Mouse (Mus musculus) forebrain, postnatal 0 days (tissue): ENCODE results near the gene Tent4b. TPM values are rescaled to one million over a fixed set of nuclear protein-coding genes. Genes with fewer than 3 reads are reported as not detected.
"Not testable (repeated sequence)": the region's sequence is repeated elsewhere in the genome, so short reads cannot be mapped to it uniquely, and the experiment has no call there.

Experiments used
- ATAC-seq: fragments of 200-750 bp; cut with Nextera tagmentation; 2 replicates; pipeline ENCODE4 v1.8.0; 2017; ENCODE audit warnings: mild to moderate bottlenecking, moderate library complexity
- DNase-seq: peaks from one replicate; pipeline ENCODE4 v3.0.0-alpha.2; 2015
- H3K27ac ChIP-seq: fragments of 300-500 bp; sonication (generic); 2 replicates; pipeline ENCODE4 v1.5.1; 2014; ENCODE audit warnings: low read depth, mild to moderate bottlenecking, antibody characterized with exemption, low read length, moderate library complexity, mixed read lengths
- H3K27me3 ChIP-seq: fragments of 300-500 bp; sonication (generic); 2 replicates; pipeline ENCODE4 v1.6.1; 2014; ENCODE audit warnings: mild to moderate bottlenecking, low read length, mixed read lengths; ENCODE audit not compliant: insufficient read depth
- H3K36me3 ChIP-seq: fragments of 300-500 bp; sonication (generic); 2 replicates; pipeline ENCODE4 v1.6.1; 2014; ENCODE audit warnings: mild to moderate bottlenecking, moderate library complexity; ENCODE audit not compliant: insufficient read depth
- H3K4me1 ChIP-seq: fragments of 300-500 bp; sonication (generic); 2 replicates; pipeline ENCODE4 v1.6.1; 2014; ENCODE audit warnings: antibody characterized with exemption; ENCODE audit not compliant: insufficient read depth
- H3K4me2 ChIP-seq: fragments of 300-500 bp; sonication (generic); 2 replicates; pipeline ENCODE4 v1.6.1; 2014; ENCODE audit warnings: low read depth, mild to moderate bottlenecking, moderate library complexity
- H3K4me3 ChIP-seq: fragments of 300-500 bp; sonication (generic); 2 replicates; pipeline ENCODE4 v1.5.1; 2014; ENCODE audit warnings: low read depth, low read length, mixed read lengths
- H3K9ac ChIP-seq: fragments of 300-500 bp; sonication (generic); 2 replicates; pipeline ENCODE4 v1.6.1; 2014; ENCODE audit warnings: mild to moderate bottlenecking
- H3K9me3 ChIP-seq: fragments of 300-500 bp; sonication (generic); 2 replicates; pipeline ENCODE4 v1.6.1; 2016; ENCODE audit warnings: low read length
- CTCF ChIP-seq: sonication (generic); IDR thresholded peaks from 2 replicates; pipeline ENCODE4 v1.5.1; 2016; ENCODE audit warnings: antibody characterized with exemption, control low read depth, low read depth
- WGBS: fragments of 180-500 bp; shearing (Covaris S2); extraction: QIAGEN DNeasy Blood & Tissue Kit; methylation state at CpG from one replicate; pipeline ENCODE4 v1.1.7; 2014; 5-methylcytosine and 5-hydroxymethylcytosine counted together
- polyA plus RNA-seq: library from polyadenylated mRNA; unstranded; fragments of >200 nt; fragmentation: Nextera tagmentation; extraction: Ambion mirVana; gene quantifications from 2 replicates; pipeline ENCODE4 v1.2.1, GENCODE M21; 2015
- total RNA-seq: library from RNA; depleted of rRNA; stranded (reverse); fragments of >200 nt; gene quantifications from 2 replicates; pipeline ENCODE4 v1.2.3, GENCODE M21; 2014

Tent4b gene
- total and polyA plus RNA-seq, 2 experiments from 2014 or later, result 6.8 to 36.7 TPM

- no peaks in the 10 kb centered on the region for H3K27me3 ChIP-seq
- H3K4me2 ChIP-seq, result no peak overlapping the region
- H3K4me1 ChIP-seq, result peaks cover 8% of the 10 kb centered on the region; the same call in 1 of the 2 replicates
- H3K4me3 ChIP-seq, result no peak overlapping the region
- no peaks in the 10 kb centered on the region for H3K36me3 ChIP-seq
- no peak for TF ChIP-seq CTCF
- DNase-seq, result no peak
- no peak overlapping the region for H3K27ac ChIP-seq
- WGBS, result 44% methylated on average over 9 of the region's 9 CpGs
- no peak overlapping the region for H3K9ac ChIP-seq
- no peaks in the 10 kb centered on the region for H3K9me3 ChIP-seq
- no peak for ATAC-seq
Measured at GRCm38 (mm10) chr8:88206016-88206415, 7.0 kb downstream of the Tent4b start.

GRCm38 (mm10) chr8:88207121-88207821 is 8.3 kb downstream of the Tent4b start:
- ATAC-seq (no peak), DNase-seq (no peak)
- WGBS, result 67% methylated on average over 7 of the region's 7 CpGs
- H3K27ac ChIP-seq, result no peak overlapping the region
- no peak overlapping the region for H3K9ac ChIP-seq
- no peak overlapping the region for H3K4me2 ChIP-seq
- H3K4me1 ChIP-seq, result no peaks in the 10 kb centered on the region
- H3K27me3 ChIP-seq, result no peaks in the 10 kb centered on the region
- H3K4me3 ChIP-seq, result no peak overlapping the region
- H3K36me3 ChIP-seq, result no peaks in the 10 kb centered on the region
- no peak for TF ChIP-seq CTCF
- no peaks in the 10 kb centered on the region for H3K9me3 ChIP-seq

- WGBS, result 95% methylated on average over 5 of the region's 6 CpGs
- H3K27me3 ChIP-seq, H3K4me3 ChIP-seq, H3K4me2 ChIP-seq, ATAC-seq, DNase-seq, H3K9me3 ChIP-seq, H3K9ac ChIP-seq, H3K36me3 ChIP-seq, H3K4me1 ChIP-seq, H3K27ac ChIP-seq: not testable (repeated sequence)
Measured at GRCm38 (mm10) chr8:88209930-88210827, 11.2 kb downstream of the Tent4b start.

- Histone ChIP-seq H3K9me3 (no peaks in the 10 kb centered on the region), H3K4me1 (peaks cover 5% of the 10 kb centered on the region; the same call in 1 of the 2 replicates), H3K9ac (no peak overlapping the region), H3K27me3 (no peaks in the 10 kb centered on the region), H3K4me2 (no peak overlapping the region), H3K36me3 (no peaks in the 10 kb centered on the region), H3K27ac (no peak overlapping the region), H3K4me3 (no peak overlapping the region)
- no peak for DNase-seq
- no peak for TF ChIP-seq CTCF
- no peak for ATAC-seq
- 65% methylated on average over 4 of the region's 4 CpGs for WGBS
Measured at GRCm38 (mm10) chr8:88221353-88221752, 22.3 kb downstream of the Tent4b start.

- H3K4me2 ChIP-seq, result no peak overlapping the region
- no peak overlapping the region for H3K4me3 ChIP-seq
- peak overlapping the region; percentile 62 for H3K27ac ChIP-seq
- no peaks in the 10 kb centered on the region for H3K36me3 ChIP-seq
- TF ChIP-seq CTCF, result no peak
- H3K9ac ChIP-seq, result no peak overlapping the region
- 23% methylated on average over 5 of the region's 5 CpGs for WGBS
- no peaks in the 10 kb centered on the region for H3K27me3 ChIP-seq
- DNase-seq (no peak), ATAC-seq (no peak; the same call in 1 of the 2 replicates)
- peaks cover 15% of the 10 kb centered on the region for H3K4me1 ChIP-seq
- no peaks in the 10 kb centered on the region for H3K9me3 ChIP-seq
Measured at GRCm38 (mm10) chr8:88225358-88225757, 26.3 kb downstream of the Tent4b start.

GRCm38 (mm10) chr8:88227851-88228250 is 28.8 kb downstream of the Tent4b start:
- ATAC-seq (no peak), DNase-seq (no peak)
- no peaks in the 10 kb centered on the region for H3K27me3 ChIP-seq
- H3K4me1 ChIP-seq, result peaks cover 15% of the 10 kb centered on the region
- no peak overlapping the region for H3K4me3 ChIP-seq
- TF ChIP-seq CTCF, result no peak
- H3K9me3 ChIP-seq, result no peaks in the 10 kb centered on the region
- H3K9ac ChIP-seq, result no peak overlapping the region
- H3K27ac ChIP-seq, result no peak overlapping the region
- 60% methylated on average over 6 of the region's 6 CpGs for WGBS
- H3K36me3 ChIP-seq, result no peaks in the 10 kb centered on the region
- no peak overlapping the region for H3K4me2 ChIP-seq

- DNase-seq (no peak), ATAC-seq (no peak)
- Histone ChIP-seq H3K9me3 (no peaks in the 10 kb centered on the region), H3K9ac (no peak overlapping the region), H3K4me2 (no peak overlapping the region), H3K36me3 (no peaks in the 10 kb centered on the region), H3K4me1 (peaks cover 15% of the 10 kb centered on the region), H3K27me3 (no peaks in the 10 kb centered on the region), H3K27ac (no peak overlapping the region), H3K4me3 (no peak overlapping the region)
- WGBS, result 46% methylated on average over 1 of the region's 1 CpGs
- TF ChIP-seq CTCF, result no peak
Measured at GRCm38 (mm10) chr8:88228286-88228685, 29.3 kb downstream of the Tent4b start.
